Mouse (Mus musculus) layer of hippocampus, adult 9-10 months (tissue): ENCODE results near the gene Pck2.
A peak's percentile ranks its signal among the peaks of the same experiment; 100 is the strongest.

Source experiments
- DNase-seq: peaks from one replicate; pipeline ENCODE4 v3.0.0; 2022; ENCODE audit warnings: low spot score

The Pck2 gene

GRCm38 (mm10) chr14:55527940-55528339, 12.1 kb upstream of the Pck2 start:
- DNase-seq = no peak

DNA sequence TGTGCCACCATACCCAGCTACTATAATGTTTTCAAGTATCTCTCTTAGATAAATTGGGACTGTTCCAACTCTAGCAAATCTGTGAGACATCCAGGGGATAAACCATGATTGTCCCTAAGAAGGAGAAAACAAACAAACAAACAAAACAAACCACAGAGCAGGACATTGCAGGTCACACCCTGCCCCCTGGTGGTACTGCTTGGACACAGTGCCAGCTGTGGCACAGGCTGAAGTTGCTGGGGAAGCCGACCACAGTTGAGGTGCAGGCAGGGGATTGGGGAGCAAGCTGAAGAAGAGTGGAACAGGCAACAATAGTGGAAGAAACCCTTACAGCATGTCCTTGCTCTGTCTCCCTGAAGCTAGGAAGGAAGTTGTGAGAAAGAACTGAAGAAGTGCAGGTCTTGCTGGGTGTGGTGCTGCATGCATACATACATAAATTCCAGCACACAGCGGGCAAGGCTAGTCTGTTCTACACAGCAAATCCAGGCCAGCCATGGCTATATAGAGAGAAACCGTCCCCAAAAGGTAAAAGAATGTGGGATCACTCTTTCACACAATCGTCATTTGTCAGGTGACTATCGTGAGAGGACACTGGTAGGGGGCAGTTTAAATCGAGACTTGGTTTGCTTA, 3.8 kb upstream of the Pck2 start:
- no peak for DNase-seq

- no peak for DNase-seq
Measured at GRCm38 (mm10) chr14:55540787-55541321, 788 bp downstream of the Pck2 start.

DNA sequence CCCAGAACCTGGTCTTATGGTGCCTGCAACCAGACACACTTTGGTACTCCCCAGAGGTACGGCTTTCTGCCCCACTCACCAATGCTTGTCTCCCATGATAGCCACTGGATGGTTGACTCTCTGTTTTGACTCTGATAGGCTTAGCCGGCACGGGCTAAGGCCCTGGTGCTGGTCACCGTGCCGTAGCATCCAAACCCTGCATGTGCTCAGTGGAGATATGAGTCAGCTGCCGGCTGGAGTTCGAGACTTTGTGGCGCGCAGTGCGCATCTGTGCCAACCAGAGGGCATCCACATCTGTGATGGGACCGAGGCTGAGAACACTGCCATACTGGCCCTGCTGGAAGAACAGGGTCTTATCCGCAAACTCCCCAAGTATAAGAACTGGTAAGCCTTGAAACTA, 2.2 kb downstream of the Pck2 start:
- no peak for DNase-seq

- no peak for DNase-seq
Measured at GRCm38 (mm10) chr14:55544334-55544733, 4.3 kb downstream of the Pck2 start.

- DNase-seq = no peak
Measured at GRCm38 (mm10) chr14:55550191-55550590, 10.1 kb downstream of the Pck2 start.

- DNase-seq = no peak
Measured at GRCm38 (mm10) chr14:55551347-55551746, 11.3 kb downstream of the Pck2 start.

DNA sequence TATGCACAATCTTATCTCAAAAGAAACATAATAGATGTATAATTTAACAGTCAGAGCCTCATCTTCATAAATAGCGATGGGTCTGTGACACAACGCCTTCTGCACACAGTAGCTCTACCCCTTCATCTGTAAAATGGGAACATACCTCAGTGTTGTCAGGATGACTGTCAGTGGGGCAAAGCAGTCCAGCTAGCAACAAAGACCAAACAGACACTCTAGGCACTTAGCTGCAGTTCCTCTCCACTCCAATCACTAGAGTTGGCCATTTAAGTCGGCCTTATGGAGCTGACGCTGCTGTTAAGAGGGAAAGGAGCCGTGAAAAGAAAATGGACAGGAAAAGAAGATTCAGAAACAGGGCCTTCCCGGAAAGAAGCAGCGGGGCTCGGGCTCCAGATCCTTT, 11.7 kb downstream of the Pck2 start:
- DNase-seq = no peak

DNA sequence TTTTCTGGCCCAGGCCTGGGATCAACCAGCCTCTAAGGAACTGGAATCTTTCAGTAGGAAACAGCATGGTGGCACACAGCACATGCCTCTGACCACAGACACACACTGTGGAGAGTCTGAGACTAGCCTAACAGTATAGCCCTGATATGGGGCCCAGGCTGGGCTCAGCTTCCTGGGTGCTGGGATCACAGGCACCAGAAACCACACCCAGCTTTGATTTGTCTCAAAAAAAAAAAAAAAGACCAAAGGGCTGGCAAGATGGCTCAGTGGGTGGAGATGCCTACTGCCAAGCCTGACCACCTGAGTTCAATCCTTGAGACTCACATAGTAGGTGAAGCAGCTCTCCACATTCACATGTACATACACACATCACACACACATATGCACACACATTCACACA, 14.6 kb downstream of the Pck2 start:
- no peak for DNase-seq

- DNase-seq = no peak
Measured at GRCm38 (mm10) chr14:55555788-55556187, 15.7 kb downstream of the Pck2 start.

DNA sequence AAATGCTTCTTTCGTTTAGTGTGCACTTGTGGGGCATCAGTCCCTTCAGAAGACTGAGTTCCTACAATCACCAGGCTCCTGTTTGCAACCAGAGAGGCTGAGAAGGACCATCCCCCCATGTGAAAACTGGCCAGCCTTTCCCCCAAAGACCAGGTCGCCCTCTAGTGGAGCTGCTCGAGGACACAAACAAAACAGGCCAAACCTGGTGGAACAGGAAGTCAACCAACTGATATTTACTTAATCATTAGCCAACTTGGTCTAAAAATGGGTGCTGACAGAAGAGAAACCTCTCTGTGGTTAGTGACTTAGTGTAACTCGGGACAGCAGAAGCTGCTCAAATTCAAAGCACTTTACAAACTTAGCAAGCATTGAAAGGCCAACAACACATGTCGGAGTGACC, 16.9 kb downstream of the Pck2 start:
- DNase-seq = peak; percentile 67

GRCm38 (mm10) chr14:55557587-55557986, 17.5 kb downstream of the Pck2 start:
- no peak for DNase-seq

GRCm38 (mm10) chr14:55558740-55559448, 18.8 kb downstream of the Pck2 start:
- DNase-seq = no peak

GRCm38 (mm10) chr14:55559799-55560201, 19.7 kb downstream of the Pck2 start, which contains the start of gene Dcaf11:
Dcaf11 (plus strand) TSS chr14:55560006.
- DNase-seq = peak; percentile 59

DNA sequence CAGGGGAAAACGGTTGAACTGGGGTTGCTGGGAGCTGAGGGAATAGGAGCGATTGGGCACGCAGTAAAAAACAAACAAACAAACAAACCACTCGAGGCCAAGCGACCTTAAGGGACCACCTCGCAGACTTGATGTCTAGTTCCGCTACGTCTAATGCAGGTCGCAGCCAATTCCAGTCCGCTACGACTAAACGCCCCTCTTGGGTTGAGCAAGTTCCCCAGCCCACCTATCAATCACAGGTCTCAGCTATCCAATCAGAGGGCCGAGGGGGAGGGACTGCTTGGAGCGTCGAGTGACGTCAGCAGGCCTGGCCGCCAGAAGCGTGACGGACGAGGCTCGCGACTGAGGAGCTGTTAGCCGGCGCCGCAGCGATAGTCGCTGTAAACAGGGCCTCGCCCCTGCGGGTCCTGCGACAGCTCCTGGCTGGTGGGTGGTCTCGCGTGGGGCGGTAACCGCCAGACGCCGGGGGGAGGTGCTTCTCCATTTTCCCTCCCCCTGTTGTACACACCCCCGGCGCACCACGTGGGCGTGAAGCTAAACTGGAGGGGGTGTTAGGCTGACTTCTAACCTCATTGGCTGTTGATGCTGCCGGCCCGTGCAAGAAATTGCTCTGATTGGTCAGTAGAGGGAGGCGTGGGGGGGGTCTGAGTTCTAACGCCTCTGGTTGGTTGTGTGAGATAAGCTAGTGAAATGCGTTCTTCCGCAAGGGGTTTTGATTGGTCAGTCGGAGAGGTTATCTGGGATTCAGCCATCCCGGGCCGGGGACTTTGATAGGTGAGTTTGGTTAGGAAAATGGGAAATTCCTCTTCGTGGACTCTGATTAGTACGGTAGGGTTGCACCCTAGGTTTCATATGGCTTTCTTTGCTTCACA, 20.4 kb downstream of the Pck2 start, which contains the start of gene A730061H03Rik:
A730061H03Rik (minus strand) TSS at position 205 of the 872 bp plus-strand sequence.
- peak; percentile 97 for DNase-seq

- no peak for DNase-seq
Measured at GRCm38 (mm10) chr14:55561860-55562259, 21.8 kb downstream of the Pck2 start.

DNA sequence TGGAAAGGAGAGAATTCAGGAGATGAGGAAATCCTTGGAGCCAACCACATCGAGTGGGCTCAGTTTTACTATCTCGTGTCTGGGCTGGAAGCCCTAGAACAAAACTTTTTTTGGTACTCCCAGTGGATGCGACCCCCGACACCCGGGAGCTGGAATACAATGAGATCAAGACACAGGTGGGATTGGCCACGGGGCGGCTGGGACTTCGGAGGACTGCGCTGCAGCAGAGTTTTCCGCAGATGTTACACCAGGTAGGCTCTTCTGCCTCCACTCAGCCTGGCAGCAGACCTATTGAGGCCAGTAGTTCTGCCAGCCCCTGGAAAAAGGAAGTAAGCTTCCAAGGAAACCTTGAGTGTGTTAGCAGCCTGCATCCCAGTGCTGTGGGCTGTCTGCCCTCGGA, 23.2 kb downstream of the Pck2 start:
- no peak for DNase-seq

DNA sequence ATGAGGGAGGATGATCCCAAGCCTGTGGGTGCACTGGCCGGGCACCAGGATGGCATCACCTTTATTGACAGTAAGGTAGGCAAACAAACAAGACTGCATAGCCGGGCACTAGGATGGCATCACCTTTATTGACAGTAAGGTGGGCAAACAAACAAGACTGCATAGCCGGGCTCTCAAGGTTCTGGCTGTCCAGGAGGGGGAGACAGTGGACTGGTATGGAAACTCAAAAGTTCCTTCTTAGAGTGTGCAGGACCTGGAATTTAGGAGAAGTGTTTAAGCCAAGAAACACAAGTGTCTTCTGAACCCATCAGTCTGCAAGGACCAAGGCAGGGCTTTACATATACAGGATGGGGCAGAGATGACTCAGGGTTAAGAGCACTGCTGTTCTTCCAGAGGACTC, 25.7 kb downstream of the Pck2 start:
- DNase-seq = no peak

GRCm38 (mm10) chr14:55567496-55567895, 27.4 kb downstream of the Pck2 start:
- DNase-seq = no peak

DNA sequence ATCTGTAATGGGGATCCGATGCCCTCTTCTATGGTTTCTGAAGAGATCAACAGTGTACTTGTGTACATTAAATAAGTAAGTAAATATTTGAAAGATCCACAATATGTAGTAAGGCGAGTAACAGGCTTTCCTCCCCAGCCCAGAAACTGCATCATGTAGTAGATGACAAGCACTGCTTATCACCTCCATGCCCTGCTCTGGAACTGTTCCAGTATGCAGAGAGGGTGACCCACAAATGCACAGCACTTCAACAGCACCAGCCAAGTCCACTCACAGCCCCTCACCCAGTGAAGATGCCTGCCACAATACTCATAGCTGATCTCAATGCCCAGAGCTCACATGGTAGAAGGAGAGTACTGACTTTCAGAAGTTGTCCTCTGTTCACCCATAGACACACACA, 30.5 kb downstream of the Pck2 start:
- DNase-seq = no peak

DNA sequence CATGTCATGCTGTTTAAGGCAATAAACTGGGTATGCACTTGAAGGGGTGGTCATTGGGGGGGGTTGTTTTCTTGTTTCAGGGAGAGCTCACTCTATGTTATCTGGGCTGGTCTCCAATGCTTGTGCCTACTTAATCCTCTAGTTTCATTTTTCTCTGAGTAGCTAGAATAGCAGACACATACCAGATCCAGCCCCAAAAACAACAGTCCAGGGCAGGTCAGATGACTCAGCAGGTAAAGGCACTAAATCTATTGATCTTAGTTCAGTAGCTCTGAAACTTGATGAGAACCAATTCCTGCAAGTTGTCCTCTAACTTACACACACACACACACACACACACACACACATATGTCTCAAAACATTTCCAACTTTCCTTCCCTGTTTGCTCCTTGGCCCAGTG, 31.7 kb downstream of the Pck2 start:
- DNase-seq = no peak

GRCm38 (mm10) chr14:55575302-55575701, 35.2 kb downstream of the Pck2 start, which contains the start of gene Fitm1:
Fitm1 (plus strand) TSS chr14:55575617.
- DNase-seq = no peak
